In the genomic region with DNA sequence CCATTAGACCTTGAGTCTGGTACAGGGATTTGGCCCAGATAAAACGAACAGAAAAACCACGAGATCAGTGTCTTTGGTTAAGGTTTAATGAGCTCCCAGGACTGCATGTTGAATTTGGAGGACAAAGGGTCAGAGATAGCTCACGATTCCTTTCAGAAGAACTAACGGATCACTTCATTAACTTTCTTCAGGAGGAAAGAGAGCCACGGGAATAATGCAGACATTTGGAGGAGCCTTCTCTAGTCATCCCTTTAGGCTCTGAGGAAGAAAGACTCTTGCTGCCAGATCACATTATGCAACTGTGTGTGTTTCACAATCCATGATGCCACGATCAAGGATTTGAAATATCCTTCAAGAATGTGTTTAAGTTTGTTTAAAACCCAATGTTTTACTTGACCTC, we compare ENCODE assay signal across 13 mouse cellular contexts.
DNase-seq lines count a peak whose midpoint lies in the region; ATAC-seq and TF ChIP-seq lines count a peak whose summit lies in the region.
"Had no signal": no experiment of that assay in that cellular context is flagged by ENCODE, and none has a peak within 500 bp of the region (broad histone marks: within the 10 kb centered on the region; RNA-seq: fewer than 3 reads in every experiment).

No protein-coding gene starts in this region.

- ATAC-seq in frontal cortex, adult (ENCODE audit: low TSS enrichment) = no peak
- ATAC-seq: activated CD4-positive, CD25-positive, alpha-beta regulatory T cell, adult 4 months; intestine, postnatal 0 days had no signal

- no peaks in the 10 kb centered on the region for H3K36me3 ChIP-seq in heart, embryonic 10.5 days
- H3K36me3 ChIP-seq: G1E had no signal

- H3K27ac ChIP-seq in heart, embryonic 10.5 days = no peak overlapping the region
- H3K27ac ChIP-seq in cerebellum, adult 2 months (ENCODE audit: insufficient read depth, low read length) = no peak overlapping the region

- WGBS in heart, embryonic 10.5 days = 77% methylated on average over 6 of the region's 6 CpGs
- WGBS in cerebellum, adult 2 months = 67% methylated on average over 6 of the region's 6 CpGs

- no peak overlapping the region for H3K4me3 ChIP-seq in heart, embryonic 10.5 days
- H3K4me3 ChIP-seq in cerebellum, adult 2 months (replicated peaks; ENCODE audit: insufficient read depth, low read depth, low read length) = no peak overlapping the region

- H3K4me1 ChIP-seq in heart, embryonic 10.5 days = no peaks in the 10 kb centered on the region
- H3K4me1 ChIP-seq in cerebellum, adult 2 months (ENCODE audit: control insufficient read depth, insufficient read depth, low read length) = no peaks in the 10 kb centered on the region

- H3K9me3 ChIP-seq in heart, embryonic 10.5 days = no peaks in the 10 kb centered on the region

- DNase-seq in heart, adult 11 months = peak; percentile 80
- no peak for DNase-seq in heart, embryonic 10.5 days (ENCODE audit: low spot score)
- DNase-seq in Muller cell, postnatal 12 days (ENCODE audit: inconsistent ontology term) = peak; percentile 78
- peak; percentile 56 for DNase-seq in fat pad, adult 2 months (ENCODE audit: extremely low read depth, low read depth, low spot score)
- DNase-seq in lung, postnatal 36 days = peak; percentile 79
- DNase-seq in layer of hippocampus, adult 8-10 months (ENCODE audit: low spot score in 2 of 2) = no peak
- no peak for DNase-seq in cerebellum, adult 2 months
- DNase-seq: B cell, adult 2 months; right cerebral cortex, postnatal 4 days had no signal

- TF ChIP-seq CTCF in cerebellum, adult 2 months (IDR thresholded peaks at IDR 0.05; ENCODE audit: borderline replicate concordance, insufficient read depth, low read depth, low read length) = no peak

- no peak for TF ChIP-seq POLR2A in cerebellum, adult 2 months (IDR thresholded peaks at IDR 0.05; ENCODE audit: borderline replicate concordance, insufficient read depth, low read length)

- H3K27me3 ChIP-seq in heart, embryonic 10.5 days (ENCODE audit: insufficient read depth, poor library complexity, severe bottlenecking) = no peaks in the 10 kb centered on the region
- H3K27me3 ChIP-seq in cerebellum, adult 2 months (ENCODE audit: control insufficient read depth, insufficient read depth, low read length) = no peaks in the 10 kb centered on the region

Comparison
In these comparisons a context has a peak if more than half of its experiments do, and no peak if none do; other contexts are left out.
1. DNase-seq: peak in heart, adult 11 months (single experiment), Muller cell, postnatal 12 days (single experiment), fat pad, adult 2 months (single experiment) and lung, postnatal 36 days (single experiment); none in heart, embryonic 10.5 days (single experiment), layer of hippocampus, adult 8-10 months (0 of 2) and cerebellum, adult 2 months (0 of 2).